Mouse (Mus musculus) heart, adult 2 months (tissue): Measurements from ENCODE around the gene Sypl. TPM values are rescaled to one million over a fixed set of nuclear protein-coding genes. Genes with fewer than 3 reads are reported as not detected.

Experiments
- DNase-seq, 2 experiments: peaks; one replicate each; pipeline ENCODE4 v3.0.0; 2021
- H3K27ac ChIP-seq: fragments of 200-600 bp; 2 replicates; pipeline ENCODE4 v1.8.1; 2022
- H3K27me3 ChIP-seq: fragments of 200-500 bp; 2 replicates; pipeline ENCODE4 v1.6.1; 2012; ENCODE audit warnings: mild to moderate bottlenecking, low read length, inconsistent platforms, mixed read lengths; ENCODE audit not compliant: control insufficient read depth, insufficient read depth
- H3K36me3 ChIP-seq: fragments of 200-500 bp; 2 replicates; pipeline ENCODE4 v1.6.1; 2012; ENCODE audit warnings: low read length, inconsistent platforms; ENCODE audit not compliant: control insufficient read depth, insufficient read depth
- H3K4me1 ChIP-seq: fragments of 200-500 bp; 2 replicates; pipeline ENCODE4 v1.6.1; 2011; ENCODE audit warnings: low read length; ENCODE audit not compliant: control insufficient read depth, insufficient read depth
- H3K4me3 ChIP-seq: fragments of 200-600 bp; 2 replicates; pipeline ENCODE4 v1.8.1; 2022
- H3K79me2 ChIP-seq: fragments of 200-500 bp; replicated peaks from 2 replicates; pipeline ENCODE4 v1.6.1; 2012; ENCODE audit warnings: mild to moderate bottlenecking, inconsistent platforms, low read length, moderate library complexity, mixed read lengths; ENCODE audit not compliant: control insufficient read depth, insufficient read depth
- H3K9ac ChIP-seq: fragments of 200-500 bp; 2 replicates; pipeline ENCODE4 v1.6.1; 2012; ENCODE audit warnings: low read depth, mild to moderate bottlenecking, control low read depth, inconsistent platforms, low read length, mixed read lengths
- CTCF ChIP-seq: fragments of 200-600 bp; IDR thresholded peaks from 2 replicates; pipeline ENCODE4 v1.8.1; 2022; ENCODE audit warnings: antibody characterized with exemption, mild to moderate bottlenecking, moderate library complexity
- EP300 ChIP-seq: fragments of 200-500 bp; IDR thresholded peaks from 2 replicates; pipeline ENCODE4 v1.6.1; 2011; ENCODE audit warnings: low read depth, low read length, control low read depth; ENCODE audit not compliant: insufficient read depth
- POLR2A ChIP-seq: fragments of 200-500 bp; IDR thresholded peaks from 2 replicates; pipeline ENCODE4 v1.6.1; 2011; ENCODE audit warnings: mild to moderate bottlenecking, low read depth, low read length, control low read depth; ENCODE audit not compliant: insufficient read depth
- WGBS: fragments of 180-500 bp; shearing (Covaris S2); methylation state at CpG from one replicate; pipeline ENCODE4 v1.1.7; 2018; 5-methylcytosine and 5-hydroxymethylcytosine counted together
- intact Hi-C: fragments of 180-260 bp; cut with DNase I; formaldehyde crosslinking; loops from one replicate; pipeline ENCODE4 v1.15.1; 2025
- polyA plus RNA-seq: library from polyadenylated mRNA; depleted of rRNA; stranded (reverse); fragments of >200 nt; gene quantifications from 2 replicates; pipeline ENCODE4 v1.2.3, GENCODE M21; 2012
- total RNA-seq, 2 experiments: library from RNA; stranded (reverse); gene quantifications; 2 replicates each; pipeline ENCODE4 v1.2.3; 2021

Sypl gene
- total and polyA plus RNA-seq, 3 experiments = 75.7 to 85.5 (median 77.8) TPM

- H3K79me2 ChIP-seq = no peaks in the 10 kb centered on the region
- H3K4me3 ChIP-seq = no peak overlapping the region
- TF ChIP-seq POLR2A = no peak
- TF ChIP-seq CTCF = no peak
- TF ChIP-seq EP300 = no peak
- no peak for DNase-seq
- H3K36me3 ChIP-seq = no peaks in the 10 kb centered on the region
- intact Hi-C loops = no loop called here
- H3K9ac ChIP-seq = no peak overlapping the region
- peaks cover 2% of the 10 kb centered on the region; the same call in 1 of the 2 replicates for H3K4me1 ChIP-seq
- no peak overlapping the region for H3K27ac ChIP-seq
- 84% methylated on average over 11 of the region's 11 CpGs for WGBS
- H3K27me3 ChIP-seq = no peaks in the 10 kb centered on the region
Measured at GRCm38 (mm10) chr12:32929831-32930513, 23.7 kb upstream of the Sypl start.

- no peak for DNase-seq
- Histone ChIP-seq H3K4me1 (peaks cover 2% of the 10 kb centered on the region; the same call in 1 of the 2 replicates), H3K27ac (no peak overlapping the region), H3K36me3 (no peaks in the 10 kb centered on the region), H3K27me3 (no peaks in the 10 kb centered on the region), H3K79me2 (no peaks in the 10 kb centered on the region), H3K9ac (no peak overlapping the region), H3K4me3 (no peak overlapping the region)
- TF ChIP-seq EP300 = no peak
- TF ChIP-seq POLR2A = no peak
- no peak for TF ChIP-seq CTCF
- intact Hi-C loops = no loop called here
- 86% methylated on average over 7 of the region's 7 CpGs for WGBS
Measured at GRCm38 (mm10) chr12:32930566-32930965, 23.1 kb upstream of the Sypl start.

- no peaks in the 10 kb centered on the region for H3K79me2 ChIP-seq
- H3K36me3 ChIP-seq = no peaks in the 10 kb centered on the region
- H3K4me3 ChIP-seq = no peak overlapping the region
- H3K27me3 ChIP-seq = no peaks in the 10 kb centered on the region
- no peak overlapping the region for H3K27ac ChIP-seq
- no peak for DNase-seq
- no peaks in the 10 kb centered on the region for H3K4me1 ChIP-seq
- TF ChIP-seq CTCF (no peak), EP300 (no peak), POLR2A (no peak)
- WGBS = 83% methylated on average over 4 of the region's 4 CpGs
- intact Hi-C loops = loop anchor here (2.0 kb wide), 1 partner anchor 16 kb away; no protein-coding TSS in a partner anchor
- no peak overlapping the region for H3K9ac ChIP-seq
Measured at GRCm38 (mm10) chr12:32936246-32936946, 17.3 kb upstream of the Sypl start.

GRCm38 (mm10) chr12:32941141-32941540, 12.6 kb upstream of the Sypl start:
- peaks cover 9% of the 10 kb centered on the region for H3K4me1 ChIP-seq
- whole genome bisulfite sequencing = 80% methylated on average over 4 of the region's 4 CpGs
- H3K79me2 ChIP-seq = no peaks in the 10 kb centered on the region
- H3K27me3 ChIP-seq = no peaks in the 10 kb centered on the region
- TF ChIP-seq POLR2A (no peak), CTCF (no peak), EP300 (no peak)
- H3K27ac ChIP-seq = no peak overlapping the region
- no peak overlapping the region for H3K9ac ChIP-seq
- DNase-seq = peak in 1 of 2 experiments; percentile 2
- H3K36me3 ChIP-seq = 0 out of 2 replicates have a peak, but pooled peaks cover 2% of the 10 kb centered on the region
- intact Hi-C loops = no loop called here
- no peak overlapping the region for H3K4me3 ChIP-seq

GRCm38 (mm10) chr12:32943347-32943746, 10.3 kb upstream of the Sypl start:
- Histone ChIP-seq H3K27ac (peak overlapping the region; percentile 86), H3K4me3 (no peak overlapping the region), H3K4me1 (peaks cover 9% of the 10 kb centered on the region), H3K79me2 (no peaks in the 10 kb centered on the region), H3K36me3 (0 out of 2 replicates have a peak, but pooled peaks cover 2% of the 10 kb centered on the region), H3K9ac (no peak overlapping the region), H3K27me3 (no peaks in the 10 kb centered on the region)
- TF ChIP-seq EP300 (peak; percentile 73; the same call in 1 of the 2 replicates), POLR2A (peak; percentile 65; the same call in 1 of the 2 replicates), CTCF (peak; percentile 30; the same call in 1 of the 2 replicates)
- intact Hi-C loops = no loop called here
- DNase-seq = peak in 1 of 2 experiments; percentile 58
- 40% methylated on average over 4 of the region's 4 CpGs for WGBS
